Mouse (Mus musculus): ENCODE data around the gene March2. TPM values are rescaled to one million over a fixed set of nuclear protein-coding genes. Genes with fewer than 3 reads are reported as not detected.

March2 gene
- 61.7 and 64.9 TPM in 2 replicates for polyA plus RNA-seq (2015; fragmentation: Nextera tagmentation; extraction: Ambion mirVana)

- H3K27ac ChIP-seq: peak within 1 kb of the TSS; percentile 58; the same call in 1 of the 2 replicates
- DNase-seq (ENCODE audit: low spot score) (peak; percentile 98), ATAC-seq (replicated peaks; ENCODE audit: low FRiP score, low read depth) (peak; percentile 100)
- H3K4me3 ChIP-seq (replicated peaks; ENCODE audit: low read depth, low read length): peak within 1 kb of the TSS; percentile 86
- no peaks in the 10 kb centered on the region for H3K4me1 ChIP-seq (replicated peaks; ENCODE audit: insufficient read depth, low read length)
- TF ChIP-seq CTCF (IDR thresholded peaks at IDR 0.05; ENCODE audit: low read depth): no peak
- 3% methylated on average over 46 of the region's 46 CpGs for WGBS
- no peaks in the 10 kb centered on the region for H3K27me3 ChIP-seq (ENCODE audit: insufficient read depth, low read length)
- peak within 1 kb of the TSS; percentile 82 for H3K9ac ChIP-seq (ENCODE audit: low read depth, low read length)
- H3K9me3 ChIP-seq (replicated peaks; ENCODE audit: low read length): no peaks in the 10 kb centered on the region
- no peaks in the 10 kb centered on the region for H3K36me3 ChIP-seq (ENCODE audit: insufficient read depth, low read length)
- H3K4me2 ChIP-seq (ENCODE audit: low read length): peak within 1 kb of the TSS; percentile 77
Measured at GRCm38 (mm10) chr17:33718384-33718881, at the start of gene March2. Gene March2 (minus strand): TSS chr17:33718670.

GRCm38 (mm10) chr17:33766389-33766788 is 47.9 kb upstream of the March2 start:
- no peak for ATAC-seq (replicated peaks; ENCODE audit: low FRiP score, low read depth)
- no peak for TF ChIP-seq CTCF (IDR thresholded peaks at IDR 0.05; ENCODE audit: low read depth)
- WGBS: 54% methylated on average over 3 of the region's 3 CpGs

DNA sequence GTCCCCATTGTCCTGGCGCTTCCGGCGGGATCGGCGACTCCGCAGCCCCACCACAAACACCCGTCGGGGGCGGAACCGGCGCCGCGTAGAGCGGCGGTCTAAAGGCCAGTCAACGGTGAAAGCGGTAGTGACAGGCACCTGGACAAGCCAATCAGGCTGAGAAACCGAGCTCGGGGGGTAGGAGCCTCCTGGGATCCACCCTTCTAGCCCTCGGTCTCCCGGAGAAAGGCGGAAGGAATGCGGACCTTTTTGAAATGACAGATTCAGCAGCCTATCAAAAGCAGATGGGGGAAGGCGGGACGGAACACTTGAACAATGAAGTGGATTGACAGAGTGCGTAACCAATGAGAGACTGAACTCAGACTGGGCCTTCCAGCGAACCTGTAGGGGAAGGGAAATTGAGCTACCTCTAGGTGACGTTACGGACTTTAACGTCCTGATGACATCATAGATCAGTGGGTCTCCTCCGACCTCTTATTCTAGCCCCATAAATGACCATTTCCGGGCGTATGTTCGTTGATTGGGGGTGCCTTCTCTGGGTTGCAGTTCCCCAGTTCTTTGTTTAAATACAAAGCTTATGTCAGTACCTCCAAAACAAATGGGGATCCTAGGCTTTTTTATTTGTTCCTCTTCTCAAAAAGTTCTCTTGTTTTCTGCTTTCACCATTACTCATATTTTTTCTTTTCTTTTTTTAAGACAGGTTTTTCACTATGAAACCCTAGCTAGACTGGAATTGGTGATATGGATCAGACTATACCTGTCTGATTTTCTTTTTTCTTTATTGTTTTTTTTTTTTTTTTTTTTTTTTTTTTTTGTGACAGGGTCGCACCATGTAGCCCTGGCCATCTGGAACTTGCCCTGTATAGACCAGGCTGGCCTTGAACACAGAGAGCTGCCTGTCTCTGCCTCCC is 42.0 kb upstream of the March2 start, which contains the start of gene Rab11b:
Gene Rab11b, minus strand, starts transcription at position 276 of the 911 bp plus-strand sequence.
- peak within 1 kb of the TSS; percentile 99 for H3K27ac ChIP-seq
- DNase-seq (ENCODE audit: low spot score): peak; percentile 100
- H3K36me3 ChIP-seq (ENCODE audit: insufficient read depth, low read length): no peaks in the 10 kb centered on the region
- peak; percentile 35; the same call in 1 of the 2 replicates for TF ChIP-seq CTCF (IDR thresholded peaks at IDR 0.05; ENCODE audit: low read depth)
- H3K4me1 ChIP-seq (replicated peaks; ENCODE audit: insufficient read depth, low read length): peaks cover 32% of the 10 kb centered on the region
- H3K4me3 ChIP-seq (replicated peaks; ENCODE audit: low read depth, low read length): peak within 1 kb of the TSS; percentile 67
- H3K9ac ChIP-seq (ENCODE audit: low read depth, low read length): peak within 1 kb of the TSS; percentile 90
- no peaks in the 10 kb centered on the region for H3K27me3 ChIP-seq (ENCODE audit: insufficient read depth, low read length)
- WGBS: 3% methylated on average over 35 of the region's 35 CpGs
- H3K4me2 ChIP-seq (ENCODE audit: low read length): peak within 1 kb of the TSS; percentile 56
- peak; percentile 99 for ATAC-seq (replicated peaks; ENCODE audit: low FRiP score, low read depth)
- H3K9me3 ChIP-seq (replicated peaks; ENCODE audit: low read length): no peaks in the 10 kb centered on the region

More at GRCm38 (mm10) chr17:33766389-33766788, 47.9 kb upstream of the March2 start:
- Histone ChIP-seq H3K27me3 (ENCODE audit: insufficient read depth, low read length) (no peaks in the 10 kb centered on the region), H3K27ac (no peak overlapping the region), H3K4me2 (ENCODE audit: low read length) (no peak overlapping the region), H3K9ac (ENCODE audit: low read depth, low read length) (no peak overlapping the region), H3K4me1 (replicated peaks; ENCODE audit: insufficient read depth, low read length) (no peaks in the 10 kb centered on the region), H3K4me3 (replicated peaks; ENCODE audit: low read depth, low read length) (no peak overlapping the region), H3K9me3 (replicated peaks; ENCODE audit: low read length) (no peaks in the 10 kb centered on the region), H3K36me3 (ENCODE audit: insufficient read depth, low read length) (no peaks in the 10 kb centered on the region)
- no peak for DNase-seq (ENCODE audit: low spot score)

DNA sequence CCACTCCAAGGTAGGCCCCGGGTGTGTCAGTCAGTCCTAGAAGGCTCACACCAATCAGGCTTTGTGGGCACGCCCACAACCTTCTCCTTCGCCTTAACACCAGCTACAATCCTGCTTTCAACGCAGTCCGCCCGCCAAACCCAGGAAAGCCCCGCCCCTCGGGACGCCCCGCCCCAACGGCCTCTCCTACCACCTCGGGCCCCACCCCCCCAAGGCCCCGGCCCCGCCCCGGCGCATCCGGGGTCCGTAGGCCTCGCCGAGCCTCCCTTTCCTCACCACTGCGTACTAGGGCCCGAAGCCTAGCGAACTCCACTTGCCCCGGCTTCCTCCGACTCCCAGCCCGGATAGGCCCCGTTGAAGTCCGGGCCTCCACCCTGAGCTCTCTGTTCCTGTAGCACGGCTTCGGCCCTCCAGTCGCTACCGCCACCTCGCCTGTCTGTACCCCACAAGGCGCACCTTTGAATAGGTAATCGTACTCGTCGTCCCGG is 41.3 kb upstream of the March2 start:
- Histone ChIP-seq H3K27me3 (ENCODE audit: insufficient read depth, low read length) (no peaks in the 10 kb centered on the region), H3K4me2 (ENCODE audit: low read length) (peak overlapping the region; percentile 56), H3K4me1 (replicated peaks; ENCODE audit: insufficient read depth, low read length) (peaks cover 36% of the 10 kb centered on the region), H3K27ac (peak overlapping the region; percentile 99), H3K4me3 (replicated peaks; ENCODE audit: low read depth, low read length) (peak overlapping the region; percentile 67), H3K36me3 (ENCODE audit: insufficient read depth, low read length) (no peaks in the 10 kb centered on the region), H3K9me3 (replicated peaks; ENCODE audit: low read length) (no peaks in the 10 kb centered on the region), H3K9ac (ENCODE audit: low read depth, low read length) (peak overlapping the region; percentile 90)
- TF ChIP-seq CTCF (IDR thresholded peaks at IDR 0.05; ENCODE audit: low read depth): no peak
- DNase-seq (ENCODE audit: low spot score) (peak; percentile 91), ATAC-seq (replicated peaks; ENCODE audit: low FRiP score, low read depth) (peak; percentile 89)
- WGBS: under 1% methylated on average over 38 of the region's 38 CpGs

GRCm38 (mm10) chr17:33757231-33757630 is 38.8 kb upstream of the March2 start:
- peaks cover 36% of the 10 kb centered on the region for H3K4me1 ChIP-seq (replicated peaks; ENCODE audit: insufficient read depth, low read length)
- no peak for TF ChIP-seq CTCF (IDR thresholded peaks at IDR 0.05; ENCODE audit: low read depth)
- H3K4me3 ChIP-seq (replicated peaks; ENCODE audit: low read depth, low read length): no peak overlapping the region
- 0 out of 2 replicates have a peak overlapping the region, but pooled peaks have one; percentile 5 for H3K4me2 ChIP-seq (ENCODE audit: low read length)
- ATAC-seq (replicated peaks; ENCODE audit: low FRiP score, low read depth) (no peak), DNase-seq (ENCODE audit: low spot score) (no peak)
- 0 out of 2 replicates have a peak overlapping the region, but pooled peaks have one; percentile 14 for H3K27ac ChIP-seq
- no peak overlapping the region for H3K9ac ChIP-seq (ENCODE audit: low read depth, low read length)
- WGBS: 46% methylated on average over 4 of the region's 4 CpGs
- no peaks in the 10 kb centered on the region for H3K36me3 ChIP-seq (ENCODE audit: insufficient read depth, low read length)
- H3K9me3 ChIP-seq (replicated peaks; ENCODE audit: low read length): no peaks in the 10 kb centered on the region
- no peaks in the 10 kb centered on the region for H3K27me3 ChIP-seq (ENCODE audit: insufficient read depth, low read length)
